Mouse (Mus musculus): Measurements from ENCODE around the gene Sh3bp1.
A peak's percentile ranks its signal among the peaks of the same experiment; 100 is the strongest.

Sh3bp1 gene

GRCm38 (mm10) chr15:78877810-78878390 lies 21.7 kb upstream of the Sh3bp1 start:
- DNase-seq (ENCODE audit: low read depth, low spot score): no peak

GRCm38 (mm10) chr15:78878792-78879516 lies 20.6 kb upstream of the Sh3bp1 start:
- peak; percentile 49 for DNase-seq (ENCODE audit: low read depth, low spot score)

- DNase-seq (ENCODE audit: low read depth, low spot score): no peak
Observed at GRCm38 (mm10) chr15:78880432-78880831, 19.1 kb upstream of the Sh3bp1 start.

GRCm38 (mm10) chr15:78881828-78882227 lies 17.7 kb upstream of the Sh3bp1 start:
- peak; percentile 28 for DNase-seq (ENCODE audit: low read depth, low spot score)

- DNase-seq (ENCODE audit: low read depth, low spot score): no peak
Observed at GRCm38 (mm10) chr15:78889401-78889853, 10.1 kb upstream of the Sh3bp1 start.

DNA sequence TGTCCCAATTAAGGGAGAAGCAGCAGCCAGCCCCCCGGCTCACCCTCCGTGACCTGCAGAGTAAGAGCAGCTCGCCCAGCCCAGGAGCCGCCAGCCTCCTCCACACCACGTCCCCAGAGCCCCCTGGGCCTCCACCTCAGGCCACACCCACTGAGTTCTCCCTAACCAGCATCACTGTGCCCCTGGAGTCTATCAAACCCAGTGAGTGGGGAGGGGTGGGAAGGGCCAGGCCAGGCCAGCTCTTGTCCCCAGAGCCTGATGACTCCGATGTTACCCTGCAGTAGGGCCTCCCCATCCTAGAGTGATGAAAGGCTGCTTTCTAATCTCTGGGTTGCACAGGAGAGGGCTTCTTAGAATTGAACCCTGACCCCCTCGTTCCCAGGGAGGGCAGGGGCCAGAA lies 7.1 kb upstream of the Sh3bp1 start:
- no peak for DNase-seq (ENCODE audit: low read depth, low spot score)

DNA sequence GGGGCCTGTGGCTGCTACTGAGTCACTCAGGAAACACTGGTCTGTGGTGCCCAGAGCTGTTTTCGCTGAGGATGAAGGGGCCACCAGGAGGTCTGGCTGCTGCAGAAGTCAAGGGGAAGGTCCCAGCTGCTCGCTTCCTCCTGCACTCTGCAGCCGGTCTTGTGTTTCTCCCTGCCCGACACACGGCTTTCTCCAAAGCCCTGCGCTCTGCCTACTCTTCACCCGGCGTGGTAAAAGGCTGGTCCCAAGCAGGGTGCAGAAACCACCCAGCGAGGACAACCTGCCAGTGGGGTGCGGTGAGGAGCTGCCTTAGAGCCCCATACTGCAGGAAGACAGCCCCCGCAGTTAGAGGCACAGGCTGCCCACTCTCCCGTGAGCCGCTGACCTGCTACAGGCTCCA lies 4.8 kb upstream of the Sh3bp1 start:
- DNase-seq (ENCODE audit: low read depth, low spot score): peak; percentile 53

GRCm38 (mm10) chr15:78895741-78896140 lies 3.8 kb upstream of the Sh3bp1 start:
- no peak for DNase-seq (ENCODE audit: low read depth, low spot score)

GRCm38 (mm10) chr15:78896149-78896548 lies 3.4 kb upstream of the Sh3bp1 start:
- DNase-seq (ENCODE audit: low read depth, low spot score): peak; percentile 71

DNA sequence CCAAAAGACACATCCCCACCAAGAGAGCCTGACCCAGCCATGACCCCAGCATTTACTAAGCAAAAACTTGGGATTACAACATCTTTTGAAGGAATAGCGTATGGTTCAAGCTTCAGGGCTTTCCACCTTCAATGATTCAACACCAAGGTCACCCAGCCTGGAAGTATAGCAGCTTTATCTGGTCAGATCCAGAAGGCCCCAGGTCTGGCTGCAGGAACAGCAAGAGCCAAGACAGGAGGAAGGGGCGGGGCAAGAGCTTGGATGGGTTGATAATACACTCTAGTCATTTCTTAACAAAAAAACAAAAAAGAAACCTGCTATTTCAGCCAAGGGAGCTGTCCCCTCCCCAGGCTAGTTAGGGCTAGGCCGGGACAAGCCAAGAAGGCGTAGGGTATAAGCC lies 2.1 kb upstream of the Sh3bp1 start:
- no peak for DNase-seq (ENCODE audit: low read depth, low spot score)

DNA sequence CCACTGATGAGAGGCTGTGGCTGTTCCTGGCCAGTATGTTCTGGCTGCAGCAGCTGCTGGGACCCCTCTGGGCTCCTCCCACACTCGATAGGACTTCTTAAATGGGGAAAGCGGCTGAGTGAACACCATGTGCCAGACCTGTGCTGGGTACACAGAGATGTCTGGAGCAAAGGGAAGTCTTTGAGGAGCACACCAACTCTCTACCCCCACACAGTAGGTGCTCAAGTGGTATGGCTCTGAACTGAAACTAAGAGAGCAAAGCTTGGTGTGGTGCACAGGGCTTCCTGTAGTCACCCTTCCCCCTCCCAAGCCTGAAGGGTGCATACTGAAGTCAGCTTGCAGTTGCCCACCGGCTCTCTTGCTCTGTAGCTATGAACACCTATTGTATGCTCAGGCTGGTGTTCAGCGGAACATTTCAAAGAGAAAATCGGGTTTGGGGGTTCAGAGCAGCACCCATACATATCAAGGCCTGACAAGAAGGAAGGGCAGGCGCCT lies 1.0 kb upstream of the Sh3bp1 start:
- peak; percentile 71 for DNase-seq (ENCODE audit: low read depth, low spot score)

GRCm38 (mm10) chr15:78899409-78899739 lies 194 bp upstream of the Sh3bp1 start, which contains the start of gene Gm49510:
TSS of gene Gm49510 (plus strand) at chr15:78899667.
- DNase-seq (ENCODE audit: low read depth, low spot score): peak; percentile 41

DNA sequence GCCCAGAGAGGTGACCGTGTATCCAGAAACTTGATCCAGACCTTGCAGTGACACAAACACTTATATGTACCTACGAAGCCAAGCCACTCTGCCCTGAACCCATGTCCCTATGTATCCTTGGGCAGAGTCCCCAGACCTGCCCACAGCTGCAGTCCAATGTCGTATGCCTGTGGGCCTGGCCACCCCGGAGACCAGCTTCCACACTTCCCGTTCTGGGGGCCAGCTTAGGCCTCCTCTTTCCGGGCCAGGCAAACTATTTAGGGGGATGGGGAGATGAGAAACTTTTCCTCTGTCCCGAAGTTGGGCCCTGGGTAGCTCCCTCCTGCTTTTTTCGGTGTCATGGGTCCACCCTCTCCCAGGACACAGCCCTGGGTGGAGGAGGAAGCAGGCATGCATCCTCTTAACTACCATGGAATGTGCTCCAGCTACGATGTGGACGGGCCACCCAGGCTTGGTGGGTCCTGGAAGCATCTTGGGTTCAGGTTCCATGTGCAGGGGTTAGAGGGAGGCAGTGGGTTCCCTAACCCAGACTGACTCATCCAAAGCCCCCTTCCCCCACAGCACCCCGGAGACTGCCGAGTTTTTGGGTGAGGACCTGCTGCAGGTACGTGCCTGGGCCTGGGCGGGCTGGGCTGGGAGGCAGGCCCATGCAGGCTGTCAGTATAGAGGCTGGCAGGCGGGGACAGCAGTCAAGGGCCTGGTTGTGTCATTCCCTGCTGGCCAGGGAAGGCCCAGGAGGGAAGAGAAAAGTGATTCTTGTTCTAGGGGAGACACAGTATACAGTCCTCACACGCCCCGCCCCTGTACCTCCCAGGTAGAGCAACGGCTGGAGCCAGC lies 1.2 kb downstream of the Sh3bp1 start:
- no peak for DNase-seq (ENCODE audit: low read depth, low spot score)

- peak; percentile 40 for DNase-seq (ENCODE audit: low read depth, low spot score)
Observed at GRCm38 (mm10) chr15:78901422-78901789, 1.8 kb downstream of the Sh3bp1 start.

DNA sequence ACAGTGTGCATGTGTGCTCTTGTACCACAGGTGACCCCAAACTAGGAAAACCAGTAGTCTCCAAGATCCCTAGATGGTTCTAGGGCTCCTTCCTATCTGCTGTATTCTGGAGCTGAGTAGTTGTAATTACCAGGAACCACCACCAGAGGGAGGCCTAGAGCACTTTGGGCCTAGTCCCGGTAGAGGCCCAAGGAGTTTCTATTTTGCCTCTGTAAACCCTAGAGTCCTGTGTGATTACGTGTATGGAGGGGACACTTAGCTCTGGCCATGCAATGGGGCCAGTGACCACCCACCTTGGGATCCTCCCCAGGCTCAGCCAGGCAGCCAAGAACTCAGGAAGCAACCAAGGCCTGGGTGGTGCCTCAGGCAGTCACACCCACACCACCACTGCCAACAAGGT lies 3.7 kb downstream of the Sh3bp1 start:
- peak; percentile 89 for DNase-seq (ENCODE audit: low read depth, low spot score)

DNA sequence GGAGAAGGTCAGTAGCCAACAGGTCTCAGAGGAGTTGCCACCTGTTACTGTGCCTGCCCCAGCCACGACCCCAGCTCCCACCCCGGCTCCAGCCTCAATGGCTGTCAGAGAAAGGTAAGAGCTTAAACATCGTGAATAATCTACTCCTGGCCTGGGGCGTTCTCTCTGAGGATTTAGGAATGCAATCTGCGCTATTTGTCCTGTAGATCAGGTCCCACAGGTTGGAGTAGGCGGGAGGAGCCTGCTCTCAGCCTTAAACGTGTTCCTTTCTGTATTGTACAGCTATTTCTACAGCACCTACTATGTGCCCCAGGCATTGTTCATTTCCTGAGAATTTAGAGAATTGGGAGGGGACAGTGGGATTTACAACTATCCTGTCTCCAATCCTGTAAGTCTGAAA lies 8.8 kb downstream of the Sh3bp1 start:
- DNase-seq (ENCODE audit: low read depth, low spot score): no peak

- DNase-seq (ENCODE audit: low read depth, low spot score): no peak
Observed at GRCm38 (mm10) chr15:78908982-78909381, 9.4 kb downstream of the Sh3bp1 start.

GRCm38 (mm10) chr15:78912040-78912439 lies 12.5 kb downstream of the Sh3bp1 start:
- peak; percentile 71 for DNase-seq (ENCODE audit: low read depth, low spot score)

DNA sequence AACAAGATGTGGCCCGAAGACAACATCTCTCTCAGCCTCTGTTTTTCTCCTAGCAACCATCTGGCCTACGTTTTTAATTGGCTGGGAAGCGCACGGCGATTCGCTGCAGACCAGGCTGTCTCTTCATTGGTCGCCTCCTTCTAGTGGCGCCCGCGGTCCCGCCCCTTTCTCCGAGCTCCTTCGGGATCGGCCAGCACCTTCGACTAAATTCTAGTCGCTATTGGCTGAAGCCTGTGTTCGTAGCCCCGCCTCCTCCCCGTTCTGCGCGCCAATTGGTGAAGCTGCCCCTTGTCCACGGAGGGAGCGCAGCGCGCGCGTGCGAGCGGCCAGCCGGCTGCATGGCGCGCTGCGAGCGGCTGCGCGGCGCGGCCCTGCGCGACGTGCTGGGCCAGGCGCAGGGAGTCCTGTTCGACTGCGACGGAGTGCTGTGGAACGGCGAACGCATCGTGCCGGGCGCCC lies 14.1 kb downstream of the Sh3bp1 start, which contains the start of gene Pdxp:
Gene Pdxp (plus strand): TSS at position 288 of the 459 bp plus-strand sequence.
- peak; percentile 97 for DNase-seq (ENCODE audit: low read depth, low spot score)

DNA sequence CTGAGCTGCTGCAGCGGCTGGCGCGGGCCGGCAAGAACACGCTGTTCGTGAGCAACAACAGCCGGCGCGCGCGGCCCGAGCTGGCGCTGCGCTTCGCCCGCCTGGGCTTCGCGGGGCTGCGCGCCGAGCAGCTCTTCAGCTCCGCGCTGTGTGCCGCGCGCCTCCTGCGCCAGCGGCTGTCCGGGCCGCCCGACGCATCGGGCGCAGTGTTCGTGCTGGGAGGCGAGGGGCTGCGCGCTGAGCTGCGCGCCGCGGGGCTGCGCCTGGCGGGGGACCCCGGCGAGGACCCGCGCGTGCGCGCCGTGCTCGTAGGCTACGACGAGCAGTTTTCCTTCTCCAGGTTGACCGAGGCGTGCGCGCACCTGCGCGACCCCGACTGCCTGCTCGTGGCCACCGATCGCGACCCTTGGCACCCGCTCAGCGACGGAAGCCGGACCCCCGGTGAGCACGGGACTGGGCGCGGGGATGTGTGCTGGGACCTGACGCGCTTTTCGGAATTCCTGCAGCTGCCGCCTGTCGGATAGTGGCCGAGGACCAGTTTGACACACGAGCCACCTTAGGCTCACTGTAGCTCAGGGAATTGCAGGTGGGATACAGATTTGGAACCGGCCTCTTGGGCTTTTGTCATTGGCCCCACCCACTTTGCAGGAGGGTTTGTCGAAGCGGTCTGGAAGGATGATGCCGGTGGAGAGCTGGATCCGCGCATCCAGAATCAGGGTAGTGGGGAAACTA lies 14.7 kb downstream of the Sh3bp1 start:
- no peak for DNase-seq (ENCODE audit: low read depth, low spot score)
